Mouse (Mus musculus): ENCODE results near the gene Smarca2. TPM values are rescaled to one million over a fixed set of nuclear protein-coding genes. Genes with fewer than 3 reads are reported as not detected.
"Not testable (repeated sequence)": the region's sequence is repeated elsewhere in the genome, so short reads cannot be mapped to it uniquely, and the experiment has no call there.

Gene Smarca2
- polyA plus RNA-seq, 1 experiment from 2014 or later, result 91.9 TPM

- Histone ChIP-seq H3K27ac (no peak overlapping the region), H3K4me3 (no peak overlapping the region), H3K36me3 (peaks cover 31% of the 10 kb centered on the region), H3K9me3 (no peaks in the 10 kb centered on the region), H3K4me2 (no peak overlapping the region), H3K9ac (no peak overlapping the region), H3K4me1 (peaks cover 6% of the 10 kb centered on the region; the same call in 1 of the 2 replicates), H3K27me3 (no peaks in the 10 kb centered on the region)
- 91% methylated on average over 3 of the region's 3 CpGs for WGBS
- no peak for ATAC-seq (ENCODE audit: insufficient number of reproducible peaks, insufficient read depth, low FRiP score, low TSS enrichment, low read depth)
Observed at GRCm38 (mm10) chr19:26661198-26661597, 56.3 kb downstream of the Smarca2 start.

- H3K9ac ChIP-seq, result no peak overlapping the region
- WGBS, result 83% methylated on average over 5 of the region's 5 CpGs
- no peak overlapping the region for H3K4me2 ChIP-seq
- peaks cover 43% of the 10 kb centered on the region for H3K36me3 ChIP-seq
- H3K9me3 ChIP-seq, result no peaks in the 10 kb centered on the region
- no peak for ATAC-seq (ENCODE audit: insufficient number of reproducible peaks, insufficient read depth, low FRiP score, low TSS enrichment, low read depth)
- no peaks in the 10 kb centered on the region for H3K27me3 ChIP-seq
- no peak overlapping the region for H3K27ac ChIP-seq
- no peak overlapping the region for H3K4me3 ChIP-seq
- no peaks in the 10 kb centered on the region for H3K4me1 ChIP-seq
Observed at GRCm38 (mm10) chr19:26666303-26666702, 61.5 kb downstream of the Smarca2 start.

GRCm38 (mm10) chr19:26670089-26670488 is 65.2 kb downstream of the Smarca2 start:
- ATAC-seq (ENCODE audit: insufficient number of reproducible peaks, insufficient read depth, low FRiP score, low TSS enrichment, low read depth), result no peak

GRCm38 (mm10) chr19:26671413-26671812 is 66.6 kb downstream of the Smarca2 start:
- not testable (repeated sequence) for H3K4me1 ChIP-seq; H3K4me3 ChIP-seq; H3K4me2 ChIP-seq; ATAC-seq (ENCODE audit: insufficient number of reproducible peaks, insufficient read depth, low FRiP score, low TSS enrichment, low read depth); H3K9me3 ChIP-seq; H3K27me3 ChIP-seq; H3K27ac ChIP-seq; H3K9ac ChIP-seq
- peaks cover 72% of the 10 kb centered on the region for H3K36me3 ChIP-seq

More at GRCm38 (mm10) chr19:26670089-26670488, 65.2 kb downstream of the Smarca2 start:
- no peak overlapping the region for H3K27ac ChIP-seq
- no peaks in the 10 kb centered on the region for H3K9me3 ChIP-seq
- H3K27me3 ChIP-seq, result no peaks in the 10 kb centered on the region
- H3K4me2 ChIP-seq, result no peak overlapping the region
- H3K4me3 ChIP-seq, result no peak overlapping the region
- H3K4me1 ChIP-seq, result no peaks in the 10 kb centered on the region
- 92% methylated on average over 6 of the region's 6 CpGs for WGBS
- peaks cover 68% of the 10 kb centered on the region for H3K36me3 ChIP-seq
- H3K9ac ChIP-seq, result no peak overlapping the region

- Histone ChIP-seq H3K9me3 (no peaks in the 10 kb centered on the region), H3K4me2 (no peak overlapping the region), H3K27me3 (no peaks in the 10 kb centered on the region), H3K4me1 (no peaks in the 10 kb centered on the region), H3K36me3 (peaks cover 64% of the 10 kb centered on the region), H3K4me3 (no peak overlapping the region), H3K9ac (no peak overlapping the region), H3K27ac (no peak overlapping the region)
- no peak for ATAC-seq (ENCODE audit: insufficient number of reproducible peaks, insufficient read depth, low FRiP score, low TSS enrichment, low read depth)
- 57% methylated on average over 6 of the region's 6 CpGs for WGBS
Observed at GRCm38 (mm10) chr19:26675917-26676316, 71.1 kb downstream of the Smarca2 start.

- H3K27me3 ChIP-seq, result no peaks in the 10 kb centered on the region
- ATAC-seq (ENCODE audit: insufficient number of reproducible peaks, insufficient read depth, low FRiP score, low TSS enrichment, low read depth), result no peak
- H3K36me3 ChIP-seq, result peaks cover 64% of the 10 kb centered on the region
- no peak overlapping the region for H3K27ac ChIP-seq
- H3K4me3 ChIP-seq, result no peak overlapping the region
- no peaks in the 10 kb centered on the region for H3K4me1 ChIP-seq
- no peak overlapping the region for H3K4me2 ChIP-seq
- 36% methylated on average over 8 of the region's 8 CpGs for WGBS
- no peaks in the 10 kb centered on the region for H3K9me3 ChIP-seq
- no peak overlapping the region for H3K9ac ChIP-seq
Observed at GRCm38 (mm10) chr19:26678543-26678942, 73.7 kb downstream of the Smarca2 start.

- Histone ChIP-seq H3K4me3 (no peak overlapping the region), H3K9me3 (no peaks in the 10 kb centered on the region), H3K27me3 (no peaks in the 10 kb centered on the region), H3K4me1 (no peaks in the 10 kb centered on the region), H3K36me3 (peaks cover 57% of the 10 kb centered on the region), H3K27ac (no peak overlapping the region), H3K9ac (no peak overlapping the region), H3K4me2 (no peak overlapping the region)
- 59% methylated on average over 3 of the region's 3 CpGs for WGBS
- no peak for ATAC-seq (ENCODE audit: insufficient number of reproducible peaks, insufficient read depth, low FRiP score, low TSS enrichment, low read depth)
Observed at GRCm38 (mm10) chr19:26679674-26680073, 74.8 kb downstream of the Smarca2 start.

GRCm38 (mm10) chr19:26681549-26681948 is 76.7 kb downstream of the Smarca2 start:
- 93% methylated on average over 8 of the region's 8 CpGs for WGBS
- ATAC-seq (ENCODE audit: insufficient number of reproducible peaks, insufficient read depth, low FRiP score, low TSS enrichment, low read depth), result no peak
- Histone ChIP-seq H3K27ac (no peak overlapping the region), H3K9ac (no peak overlapping the region), H3K4me2 (no peak overlapping the region), H3K4me1 (no peaks in the 10 kb centered on the region), H3K36me3 (peaks cover 63% of the 10 kb centered on the region), H3K9me3 (no peaks in the 10 kb centered on the region), H3K27me3 (no peaks in the 10 kb centered on the region), H3K4me3 (no peak overlapping the region)

GRCm38 (mm10) chr19:26682130-26682529 is 77.3 kb downstream of the Smarca2 start:
- no peak overlapping the region for H3K4me2 ChIP-seq
- no peaks in the 10 kb centered on the region for H3K27me3 ChIP-seq
- 90% methylated on average over 4 of the region's 4 CpGs for WGBS
- H3K4me3 ChIP-seq, result no peak overlapping the region
- H3K4me1 ChIP-seq, result no peaks in the 10 kb centered on the region
- H3K9me3 ChIP-seq, result no peaks in the 10 kb centered on the region
- H3K36me3 ChIP-seq, result peaks cover 63% of the 10 kb centered on the region
- no peak overlapping the region for H3K27ac ChIP-seq
- no peak for ATAC-seq (ENCODE audit: insufficient number of reproducible peaks, insufficient read depth, low FRiP score, low TSS enrichment, low read depth)
- no peak overlapping the region for H3K9ac ChIP-seq

GRCm38 (mm10) chr19:26682731-26683130 is 77.9 kb downstream of the Smarca2 start:
- no peak overlapping the region for H3K9ac ChIP-seq
- ATAC-seq (ENCODE audit: insufficient number of reproducible peaks, insufficient read depth, low FRiP score, low TSS enrichment, low read depth), result no peak
- no peak overlapping the region for H3K4me2 ChIP-seq
- H3K4me1 ChIP-seq, result no peaks in the 10 kb centered on the region
- no peak overlapping the region for H3K27ac ChIP-seq
- H3K4me3 ChIP-seq, result no peak overlapping the region
- WGBS, result 87% methylated on average over 2 of the region's 2 CpGs
- peaks cover 64% of the 10 kb centered on the region for H3K36me3 ChIP-seq
- H3K9me3 ChIP-seq, result no peaks in the 10 kb centered on the region
- H3K27me3 ChIP-seq, result no peaks in the 10 kb centered on the region

- Histone ChIP-seq H3K36me3 (peaks cover 68% of the 10 kb centered on the region), H3K4me2 (no peak overlapping the region), H3K4me3 (no peak overlapping the region), H3K4me1 (no peaks in the 10 kb centered on the region), H3K9me3 (no peaks in the 10 kb centered on the region), H3K9ac (no peak overlapping the region), H3K27me3 (no peaks in the 10 kb centered on the region), H3K27ac (no peak overlapping the region)
- WGBS, result 93% methylated on average over 8 of the region's 8 CpGs
- ATAC-seq (ENCODE audit: insufficient number of reproducible peaks, insufficient read depth, low FRiP score, low TSS enrichment, low read depth), result no peak
Observed at GRCm38 (mm10) chr19:26683731-26684130, 78.9 kb downstream of the Smarca2 start.

GRCm38 (mm10) chr19:26690516-26690915 is 85.7 kb downstream of the Smarca2 start:
- no peaks in the 10 kb centered on the region for H3K9me3 ChIP-seq
- H3K36me3 ChIP-seq, result peaks cover 88% of the 10 kb centered on the region
- H3K9ac ChIP-seq, result no peak overlapping the region
- no peak overlapping the region for H3K27ac ChIP-seq
- no peak overlapping the region for H3K4me3 ChIP-seq
- H3K27me3 ChIP-seq, result no peaks in the 10 kb centered on the region
- no peaks in the 10 kb centered on the region for H3K4me1 ChIP-seq
- ATAC-seq (ENCODE audit: insufficient number of reproducible peaks, insufficient read depth, low FRiP score, low TSS enrichment, low read depth), result no peak
- WGBS, result 81% methylated on average over 4 of the region's 4 CpGs
- H3K4me2 ChIP-seq, result no peak overlapping the region

GRCm38 (mm10) chr19:26697107-26697506 is 92.3 kb downstream of the Smarca2 start:
- no peaks in the 10 kb centered on the region for H3K4me1 ChIP-seq
- no peak overlapping the region for H3K27ac ChIP-seq
- no peaks in the 10 kb centered on the region for H3K27me3 ChIP-seq
- no peak overlapping the region for H3K9ac ChIP-seq
- no peak for ATAC-seq (ENCODE audit: insufficient number of reproducible peaks, insufficient read depth, low FRiP score, low TSS enrichment, low read depth)
- no peak overlapping the region for H3K4me3 ChIP-seq
- H3K9me3 ChIP-seq, result peaks cover 5% of the 10 kb centered on the region; the same call in 1 of the 2 replicates
- H3K36me3 ChIP-seq, result peaks cover 92% of the 10 kb centered on the region
- 48% methylated on average over 4 of the region's 4 CpGs for WGBS
- no peak overlapping the region for H3K4me2 ChIP-seq

Data from embryonic facial prominence, embryonic 13.5 days (tissue).